Mouse (Mus musculus) MN1 (cell line): ENCODE results near the gene Slc36a2.
"Not testable (repeated sequence)": the region's sequence is repeated elsewhere in the genome, so short reads cannot be mapped to it uniquely, and the experiment has no call there.

Source experiments
- DNase-seq: peaks from one replicate; pipeline ENCODE4 v3.0.0-alpha.2; 2016; ENCODE audit warnings: low spot score

The Slc36a2 gene

DNA sequence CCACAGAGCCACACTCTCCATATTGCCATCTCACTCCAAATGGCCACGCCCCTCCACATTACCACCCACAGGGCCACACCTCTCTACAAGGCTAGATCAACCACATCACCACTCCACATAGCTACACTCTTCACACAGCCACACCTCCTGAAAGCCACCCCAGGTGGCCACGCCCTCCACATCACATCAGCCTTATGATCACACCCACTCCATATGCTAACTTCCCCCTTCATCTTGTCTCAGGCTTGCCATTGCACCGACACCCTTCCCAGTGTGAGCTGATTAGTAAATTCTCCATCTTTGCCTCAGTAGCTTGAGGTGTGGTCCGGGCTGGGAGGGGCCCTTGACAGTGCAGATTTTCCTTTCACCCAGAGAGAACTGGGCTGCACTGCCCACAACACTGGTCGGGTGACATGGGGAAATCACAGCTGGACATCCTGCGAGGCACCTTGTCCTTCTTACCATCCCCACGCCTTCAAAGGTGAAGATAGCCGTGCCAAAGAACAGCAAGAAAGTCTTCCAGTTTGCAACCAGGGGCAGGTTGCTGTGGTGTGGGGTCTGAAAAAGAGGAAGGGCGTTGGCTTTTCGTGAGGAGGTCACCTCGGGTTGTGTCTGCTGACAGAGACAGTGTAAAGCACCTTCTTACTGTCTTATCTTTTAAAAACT lies 53.7 kb downstream of the Slc36a2 start:
- DNase-seq: no peak

DNA sequence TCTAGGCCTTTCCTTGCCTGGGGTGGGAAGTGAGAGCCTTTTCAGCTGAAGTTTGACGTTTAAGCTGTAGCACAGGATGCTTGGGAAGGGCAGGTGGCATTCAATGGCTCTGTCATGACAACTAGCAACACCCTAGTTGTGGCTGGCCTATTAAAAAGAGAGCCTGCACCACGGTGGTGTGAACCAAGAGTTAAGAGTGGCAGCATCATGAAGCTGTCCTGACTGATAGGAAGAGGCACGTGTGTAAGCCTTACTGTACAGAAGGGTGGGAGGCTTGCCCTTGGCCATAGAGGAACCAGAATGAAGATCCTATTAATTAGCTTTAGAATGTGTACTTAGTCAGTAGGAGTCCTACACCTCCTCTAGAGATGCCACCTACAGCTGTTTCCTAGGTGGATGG lies 56.5 kb downstream of the Slc36a2 start:
- no peak for DNase-seq

DNA sequence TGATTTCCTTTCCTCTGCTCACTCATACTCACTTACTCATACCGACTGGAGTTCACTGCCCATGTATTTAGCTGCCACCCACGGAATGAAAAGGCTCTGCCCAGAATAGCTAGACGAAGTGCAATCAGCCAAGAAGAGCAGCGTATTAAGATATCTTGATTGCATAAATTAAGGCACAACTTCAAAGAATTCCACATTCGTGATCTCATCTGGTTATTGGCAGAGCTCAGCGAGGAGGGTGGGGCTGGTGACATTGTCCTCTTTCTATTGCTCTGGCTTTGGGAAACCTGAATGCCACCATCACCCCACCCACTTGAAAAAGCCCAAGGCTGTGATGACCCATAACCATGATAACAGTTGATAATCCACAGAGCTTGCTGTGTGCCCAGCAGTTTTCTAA lies 56.9 kb downstream of the Slc36a2 start:
- DNase-seq: peak; percentile 35

DNA sequence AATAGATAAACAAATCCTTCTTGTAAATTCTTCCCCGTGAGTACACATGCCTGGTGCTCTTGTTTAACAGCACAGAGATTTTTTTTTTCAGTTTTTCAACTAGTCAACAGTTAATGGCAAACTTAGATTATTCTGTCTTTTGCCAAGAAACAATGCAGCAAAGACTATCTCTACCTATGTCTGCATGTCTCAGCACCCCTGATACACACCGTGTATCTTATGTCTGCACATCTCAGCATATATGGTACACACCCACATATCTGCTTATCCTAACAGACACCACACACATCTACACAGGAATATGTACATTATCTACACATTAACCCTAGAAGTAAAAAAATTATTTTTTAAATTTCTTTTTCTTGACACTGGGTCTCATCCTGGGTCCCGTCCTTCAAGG lies 58.2 kb downstream of the Slc36a2 start:
- DNase-seq: no peak

DNA sequence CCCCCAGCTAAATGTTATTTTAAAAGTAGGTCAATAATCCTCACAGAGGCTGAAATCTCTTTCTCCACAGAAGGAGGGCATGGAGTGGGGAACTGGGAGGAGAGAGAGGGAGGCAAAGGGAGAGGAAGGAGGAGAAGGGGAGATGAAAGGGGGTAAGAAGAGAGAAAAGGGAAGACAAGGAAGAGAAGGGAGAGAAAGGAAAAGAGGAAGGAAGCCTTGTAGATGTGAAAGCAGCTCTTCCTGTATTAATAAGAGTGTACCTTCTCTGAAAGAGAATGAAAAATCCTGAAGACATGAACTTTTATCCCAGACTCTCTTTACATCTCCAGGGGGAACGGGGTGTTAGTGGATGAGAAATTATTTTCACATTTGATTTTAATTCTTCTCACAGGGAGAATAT lies 63.4 kb downstream of the Slc36a2 start:
- DNase-seq: no peak

DNA sequence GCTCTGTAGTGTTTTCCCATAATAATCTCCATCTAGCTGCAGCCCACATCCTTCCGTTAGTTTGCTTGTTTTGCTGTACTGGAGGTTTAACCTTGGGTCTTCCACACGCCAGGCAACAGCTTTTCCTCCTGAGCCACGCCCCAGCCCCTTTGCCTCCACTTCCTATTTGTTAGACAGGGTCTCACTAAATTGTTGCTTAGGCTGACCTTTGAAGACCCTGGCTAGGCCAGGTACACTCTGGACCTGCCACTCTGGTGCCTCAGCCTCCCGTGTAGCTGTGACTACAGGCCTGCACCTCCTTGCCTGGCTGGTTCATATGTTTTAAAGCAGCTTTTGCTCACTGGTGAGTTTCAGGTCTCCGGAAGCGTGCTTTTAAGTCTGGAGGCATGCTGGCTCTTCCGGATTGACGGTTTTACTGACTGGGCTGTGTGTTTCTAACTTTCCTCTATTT lies 64.0 kb downstream of the Slc36a2 start:
- no peak for DNase-seq

DNA sequence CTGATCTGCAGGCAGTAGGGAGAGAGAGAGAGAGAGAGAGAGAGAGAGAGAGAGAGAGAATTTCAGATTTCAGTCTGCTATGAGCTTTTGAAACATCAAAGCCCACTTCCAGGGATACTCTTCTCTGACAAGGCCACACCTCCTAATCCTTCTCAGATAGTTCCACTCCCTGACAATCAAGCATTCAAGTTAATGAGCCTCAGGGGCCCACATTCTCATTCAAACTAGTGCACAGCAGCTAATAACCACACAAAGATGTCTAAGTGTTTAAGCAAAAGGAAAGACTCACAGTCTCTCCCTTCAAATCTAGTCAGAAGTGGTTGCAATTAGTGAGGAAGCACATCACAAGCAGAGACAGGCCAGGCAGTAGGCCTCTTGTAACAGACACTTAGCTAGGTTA lies 64.6 kb downstream of the Slc36a2 start:
- no peak for DNase-seq

DNA sequence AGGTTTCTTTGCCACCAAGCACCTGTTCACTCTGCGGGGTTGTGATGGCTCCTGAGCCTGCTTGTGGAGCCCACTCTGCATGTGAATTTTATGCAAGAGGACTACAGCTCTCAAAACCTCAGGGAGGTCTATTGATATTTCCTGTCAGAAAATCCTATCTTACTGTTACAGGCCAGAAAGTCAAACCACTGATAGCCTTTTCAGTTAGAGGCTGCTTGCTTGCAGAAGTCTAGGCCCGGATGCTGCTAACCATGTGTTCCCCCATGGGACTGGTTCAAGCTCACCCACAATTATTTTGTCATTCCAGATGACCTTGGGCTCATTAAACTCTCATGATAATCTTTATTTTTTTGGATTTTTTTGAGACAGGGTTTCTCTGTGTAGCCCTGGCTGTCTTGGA lies 67.8 kb downstream of the Slc36a2 start:
- no peak for DNase-seq

DNA sequence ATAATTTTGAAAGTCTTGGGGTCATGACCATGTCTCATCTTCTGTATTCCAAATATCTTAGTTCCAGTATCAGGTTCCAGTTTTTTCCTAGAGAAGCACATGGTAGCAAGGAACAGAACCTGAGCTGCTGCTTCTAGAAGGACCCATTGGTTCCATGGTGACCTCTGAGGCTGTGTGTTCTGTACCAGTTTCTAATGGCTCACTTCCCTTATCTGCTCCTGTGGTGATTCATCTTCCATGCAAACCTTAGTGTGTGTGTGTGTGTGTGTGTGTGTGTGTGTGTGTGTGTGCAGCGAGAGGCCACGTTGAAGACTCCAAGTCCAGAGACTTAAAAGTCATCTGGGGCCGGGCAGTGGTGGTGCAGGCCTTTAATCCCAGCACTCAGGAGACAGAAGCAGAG lies 68.9 kb downstream of the Slc36a2 start:
- DNase-seq: no peak

DNA sequence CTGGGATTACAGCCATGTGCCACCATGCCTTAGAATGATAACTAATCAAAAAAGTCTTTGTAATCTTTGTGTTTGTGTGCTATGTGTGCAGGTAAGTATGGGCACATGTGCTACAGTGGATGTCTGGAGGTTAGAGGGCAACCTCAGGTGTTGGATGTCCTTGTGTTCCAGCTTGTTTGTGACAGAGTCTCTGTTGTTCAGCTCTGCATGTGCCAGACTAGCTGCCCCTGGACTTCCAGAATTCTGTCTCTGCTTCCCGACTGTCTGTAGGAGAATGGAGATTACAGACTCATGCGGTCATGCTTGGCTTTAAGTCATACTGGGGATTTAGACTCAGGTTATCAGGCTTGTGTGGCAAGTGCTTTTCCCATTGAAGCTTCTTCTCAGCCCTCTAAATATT lies 70.6 kb downstream of the Slc36a2 start:
- DNase-seq: no peak

DNA sequence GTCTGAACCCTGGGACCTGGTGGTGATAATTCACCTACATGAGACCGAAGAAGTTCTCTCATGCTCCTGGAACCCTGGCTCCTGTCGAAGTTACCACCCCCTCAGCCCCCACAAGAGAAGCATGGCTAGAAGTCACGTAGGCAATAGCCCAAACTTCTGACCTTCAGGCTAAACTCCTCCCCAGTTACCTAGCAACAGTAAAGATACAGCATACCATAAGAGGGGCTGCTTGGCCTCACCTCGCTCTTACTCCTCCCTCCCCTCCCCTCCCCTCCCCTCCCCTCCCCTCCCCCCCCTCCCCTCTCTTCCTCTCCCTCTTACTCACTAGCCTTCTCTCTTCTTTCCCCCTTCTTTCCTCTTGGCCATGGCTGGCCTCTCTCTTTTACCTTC lies 71.0 kb downstream of the Slc36a2 start:
- DNase-seq: not testable (repeated sequence)

DNA sequence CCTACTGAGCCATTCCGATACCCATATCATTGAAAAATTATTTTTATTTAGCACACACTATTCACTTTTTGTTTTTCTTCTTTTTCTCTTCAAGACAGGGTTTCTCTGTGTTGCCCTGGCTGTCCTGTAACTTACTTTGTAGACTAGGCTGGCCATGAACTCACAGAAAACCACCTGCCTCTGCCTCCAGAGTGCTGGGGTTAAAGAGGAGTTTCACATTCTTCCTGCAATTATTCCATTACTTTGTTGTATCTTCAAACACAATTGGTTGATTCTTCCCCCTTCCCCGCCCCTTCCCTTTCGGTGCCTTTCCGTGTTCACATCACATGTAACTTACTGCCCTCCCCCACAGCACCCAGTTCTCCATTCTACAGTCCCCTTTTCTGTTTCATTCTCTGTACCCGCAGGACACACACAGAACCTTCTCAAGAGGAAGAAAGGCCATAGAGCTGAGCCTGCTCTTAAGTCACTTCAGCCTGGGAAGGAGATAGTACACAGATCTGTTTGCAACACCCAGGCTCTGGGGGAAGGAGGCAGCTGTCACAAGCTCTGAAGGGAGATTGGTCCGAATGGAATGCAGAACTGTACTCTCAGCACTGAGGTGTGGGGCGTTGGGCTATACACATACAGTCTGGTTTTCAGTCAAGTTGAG lies 71.5 kb downstream of the Slc36a2 start:
- DNase-seq: no peak

DNA sequence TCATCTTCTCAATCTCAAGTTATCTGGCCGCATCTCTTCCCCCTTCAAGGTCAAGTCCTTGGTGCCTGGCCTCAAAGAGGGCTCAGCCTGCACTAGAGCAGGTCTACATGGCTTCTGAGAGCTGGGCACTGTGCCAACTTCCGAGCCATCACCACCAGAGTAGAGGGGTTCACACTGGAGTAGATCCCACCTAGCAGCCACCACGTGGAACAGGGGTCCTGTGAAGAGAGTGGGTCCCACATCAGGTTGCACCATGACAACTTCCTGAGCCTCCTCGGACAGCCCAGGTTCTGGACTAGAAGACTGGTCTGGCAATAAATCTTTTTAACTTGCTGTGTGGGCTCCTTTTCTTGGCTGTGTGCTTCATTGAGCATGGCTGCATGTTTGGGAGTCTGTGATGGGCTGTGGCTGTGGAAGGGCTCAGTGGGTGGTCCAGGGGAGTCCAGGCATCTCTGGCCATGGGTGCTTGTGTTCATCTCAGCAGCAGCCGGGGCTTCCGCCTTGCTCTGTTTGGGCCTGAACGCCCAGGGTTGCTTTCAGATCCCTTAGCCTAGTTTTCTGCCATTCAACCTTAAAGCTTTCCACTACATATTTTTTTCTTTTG lies 74.2 kb downstream of the Slc36a2 start:
- no peak for DNase-seq

DNA sequence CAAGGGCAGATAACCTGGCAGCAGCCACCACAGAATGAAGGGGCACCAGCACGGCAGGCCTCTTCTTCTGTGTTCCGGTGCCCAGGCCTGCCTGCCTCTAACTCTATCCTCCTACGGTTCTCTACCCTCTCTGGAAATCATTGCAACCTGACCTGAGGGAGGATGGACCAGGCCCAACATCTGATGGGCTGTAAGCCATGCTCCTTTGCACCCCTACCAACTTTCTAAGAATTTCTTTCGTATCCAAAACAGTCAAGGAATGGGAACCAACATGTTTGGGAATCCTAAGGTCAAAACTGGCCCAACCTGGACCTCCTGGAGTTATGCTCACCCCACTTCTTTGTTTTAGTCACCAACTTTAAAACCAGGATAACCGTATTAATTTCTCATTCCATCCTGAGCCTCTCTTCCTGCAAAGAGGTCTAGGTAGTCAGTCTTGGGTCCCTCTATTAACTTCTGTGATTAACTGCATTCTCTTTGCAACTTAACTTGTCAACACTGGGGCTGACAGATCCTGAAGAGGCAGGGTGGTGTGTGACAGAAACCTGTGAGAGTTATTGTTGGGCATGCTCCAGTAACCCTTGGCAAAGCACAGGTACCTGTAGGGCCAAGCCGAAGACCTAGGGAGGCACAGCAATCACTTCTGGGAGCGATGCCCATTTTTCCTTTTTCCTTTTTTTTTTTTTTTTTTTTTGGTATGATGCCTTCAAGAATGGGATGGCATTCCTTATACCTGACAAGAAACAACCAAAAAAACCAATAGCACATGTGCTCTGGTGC lies 75.2 kb downstream of the Slc36a2 start:
- no peak for DNase-seq
